Mouse (Mus musculus): ENCODE results near the gene Mcm5. TPM values are rescaled to one million over a fixed set of nuclear protein-coding genes. Genes with fewer than 3 reads are reported as not detected.

Mcm5 gene
- polyA plus RNA-seq, 1 experiment from 2014 or later = 249 TPM

DNA sequence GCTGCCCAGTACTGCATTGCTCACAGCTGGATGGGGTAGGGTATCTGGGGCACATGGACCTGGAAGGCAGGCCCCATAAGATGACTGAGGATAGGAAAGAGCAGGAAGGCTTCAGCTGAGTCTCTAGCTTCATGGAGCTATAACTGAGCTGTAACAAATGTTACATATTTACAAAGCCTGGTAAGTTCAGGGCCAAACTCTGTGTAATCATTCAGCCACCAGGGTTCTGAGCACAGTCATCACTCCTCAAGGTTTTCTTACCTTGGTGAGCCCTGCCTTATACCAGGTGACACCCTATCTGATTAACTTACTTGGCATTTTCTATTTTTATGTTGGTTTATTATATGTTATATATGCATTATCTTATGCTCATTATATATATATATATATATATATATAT is 22.2 kb upstream of the Mcm5 start:
- H3K4me2 ChIP-seq (ENCODE audit: low read depth, low read length, severe bottlenecking) = no peak overlapping the region
- DNase-seq (ENCODE audit: low spot score) = no peak
- no peaks in the 10 kb centered on the region for H3K27me3 ChIP-seq (ENCODE audit: control insufficient read depth, insufficient read depth, low read length)
- no peak overlapping the region for H3K4me3 ChIP-seq (ENCODE audit: low read depth, low read length)
- no peak overlapping the region for H3K27ac ChIP-seq (ENCODE audit: low read depth, low read length)
- no peaks in the 10 kb centered on the region for H3K36me3 ChIP-seq (ENCODE audit: control insufficient read depth, insufficient read depth, low read length)
- ATAC-seq (replicated peaks; ENCODE audit: low FRiP score) = no peak
- no peaks in the 10 kb centered on the region for H3K4me1 ChIP-seq (replicated peaks; ENCODE audit: control insufficient read depth, insufficient read depth, low read length)
- H3K9me3 ChIP-seq (ENCODE audit: control insufficient read depth, low read length) = no peaks in the 10 kb centered on the region
- no peak overlapping the region for H3K9ac ChIP-seq (ENCODE audit: low read length)

DNA sequence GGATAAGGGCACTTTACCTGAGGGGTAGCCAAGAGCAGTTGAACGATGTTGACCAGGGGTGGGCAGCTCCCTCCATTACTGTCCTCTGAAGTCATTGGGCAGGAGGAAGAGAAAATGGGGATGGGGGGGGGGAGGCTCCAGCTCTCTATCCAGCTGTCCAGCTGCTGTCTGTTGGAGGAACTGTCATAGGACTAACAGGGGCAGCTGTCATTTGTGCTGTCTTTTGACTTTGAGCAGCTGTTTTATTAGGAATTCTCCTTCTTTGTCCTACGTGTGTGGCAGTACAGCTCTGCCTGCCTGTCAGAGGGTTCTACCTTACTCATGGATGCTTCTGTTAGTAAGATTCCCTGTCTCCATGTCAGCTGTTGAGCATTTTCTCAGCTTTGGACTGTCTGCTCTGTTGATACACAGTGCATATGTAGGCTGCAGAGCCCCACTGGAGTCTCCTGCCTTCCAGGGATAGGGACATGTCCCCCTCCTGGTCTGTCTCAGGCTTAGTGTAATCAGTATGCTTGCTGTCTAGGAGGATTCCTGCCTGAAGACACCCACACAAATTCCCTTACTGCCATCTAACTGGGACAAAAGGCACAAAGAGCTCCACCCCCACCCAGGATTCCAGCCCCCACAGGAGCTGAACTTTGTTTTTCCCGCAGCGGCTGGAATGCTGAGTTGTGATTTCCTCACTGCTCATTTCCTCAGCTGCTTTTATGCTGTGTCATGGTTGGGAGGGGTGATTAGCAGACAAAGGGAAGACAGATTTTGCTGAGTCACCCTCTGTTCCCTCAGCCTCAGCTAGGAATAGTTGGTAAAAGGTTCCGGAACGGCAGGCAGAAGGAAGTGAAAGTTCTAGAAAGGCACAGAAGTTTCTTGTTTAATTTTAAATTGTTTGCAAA is 20.1 kb upstream of the Mcm5 start:
- H3K9me3 ChIP-seq (ENCODE audit: control insufficient read depth, low read length) = no peaks in the 10 kb centered on the region
- no peaks in the 10 kb centered on the region; the same call in 1 of the 2 replicates for H3K4me1 ChIP-seq (replicated peaks; ENCODE audit: control insufficient read depth, insufficient read depth, low read length)
- H3K4me2 ChIP-seq (ENCODE audit: low read depth, low read length, severe bottlenecking) = peak overlapping the region; percentile 21; the same call in 1 of the 2 replicates
- H3K9ac ChIP-seq (ENCODE audit: low read length) = no peak overlapping the region; the same call in 1 of the 2 replicates
- 33% methylated on average over 6 of the region's 6 CpGs for WGBS
- DNase-seq (ENCODE audit: low spot score) = peak; percentile 73
- 0 out of 2 replicates have a peak, but pooled peaks have one; percentile 25 for ATAC-seq (replicated peaks; ENCODE audit: low FRiP score)
- H3K27me3 ChIP-seq (ENCODE audit: control insufficient read depth, insufficient read depth, low read length) = no peaks in the 10 kb centered on the region
- H3K36me3 ChIP-seq (ENCODE audit: control insufficient read depth, insufficient read depth, low read length) = no peaks in the 10 kb centered on the region
- no peak overlapping the region for H3K4me3 ChIP-seq (ENCODE audit: low read depth, low read length)
- no peak overlapping the region for H3K27ac ChIP-seq (ENCODE audit: low read depth, low read length)

DNA sequence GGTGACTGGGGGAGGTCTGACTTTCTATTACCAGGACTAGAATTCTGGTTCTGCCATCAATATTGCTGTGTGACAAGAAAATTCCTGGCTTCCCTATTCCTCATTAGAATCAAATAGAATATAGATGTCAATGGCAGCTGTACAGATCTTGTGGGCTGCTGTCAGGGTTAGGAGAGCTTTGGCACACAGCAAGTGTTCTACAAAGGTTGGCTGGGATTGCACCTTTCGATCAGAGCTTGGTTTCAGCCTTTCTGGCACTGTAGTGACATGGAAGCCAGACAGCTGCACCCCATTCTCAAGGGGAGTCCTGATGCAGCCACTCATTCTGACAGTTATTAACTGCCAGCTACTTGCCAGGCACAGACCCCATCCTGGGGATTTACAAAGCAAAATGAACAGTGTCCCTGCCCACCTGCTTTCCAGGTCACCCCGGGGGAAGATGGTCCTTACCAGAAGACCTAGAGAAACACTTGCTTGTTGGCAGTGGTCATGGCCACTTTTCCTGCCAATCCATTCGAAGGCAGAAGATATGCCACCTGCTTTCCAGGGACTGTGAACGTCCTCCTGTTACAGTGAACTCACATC is 18.5 kb upstream of the Mcm5 start:
- no peak overlapping the region for H3K27ac ChIP-seq (ENCODE audit: low read depth, low read length)
- H3K9me3 ChIP-seq (ENCODE audit: control insufficient read depth, low read length) = no peaks in the 10 kb centered on the region

DNA sequence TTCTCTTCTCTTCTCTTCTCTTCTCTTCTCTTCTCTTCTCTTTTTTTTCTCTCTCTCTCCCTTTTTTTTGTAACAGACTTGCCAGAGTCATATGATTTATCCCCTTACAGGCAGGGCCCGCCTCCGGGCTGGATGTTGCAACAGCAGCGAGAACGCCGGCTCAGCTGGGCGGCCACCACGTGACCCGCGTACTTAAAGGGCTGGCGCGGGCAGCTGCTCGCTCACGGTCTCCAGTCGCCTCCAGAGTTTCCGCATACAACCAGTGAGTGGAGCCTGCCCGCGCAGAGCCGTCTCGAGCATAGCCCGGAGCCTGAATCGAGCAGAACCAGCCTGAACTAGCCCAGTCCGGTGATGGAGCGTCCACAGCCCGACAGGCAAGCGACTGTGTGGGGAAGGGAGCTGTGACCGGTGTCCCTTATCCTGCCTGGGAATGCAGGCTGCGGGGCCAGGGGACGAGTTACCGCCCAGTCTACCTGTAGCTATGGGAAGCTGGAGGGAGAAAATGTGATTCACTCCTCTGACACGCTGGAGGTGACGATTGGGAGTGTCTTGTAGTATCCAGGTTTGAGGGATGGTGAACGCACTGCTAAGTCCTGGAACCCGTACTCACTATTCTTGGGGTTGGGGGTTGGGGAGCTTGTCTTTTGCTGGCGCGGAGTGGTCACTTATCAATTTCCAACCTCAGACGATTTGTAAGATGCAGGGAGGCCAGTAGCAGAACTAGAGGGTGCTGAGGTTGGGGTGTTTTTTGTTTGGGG is 15.8 kb upstream of the Mcm5 start, which contains the start of gene Hmox1:
Gene Hmox1 (plus strand): TSS at position 223 of the 758 bp plus-strand sequence.
- ATAC-seq (replicated peaks; ENCODE audit: low FRiP score) (peak; percentile 95), DNase-seq (ENCODE audit: low spot score) (peak; percentile 94)
- Histone ChIP-seq H3K4me2 (ENCODE audit: low read depth, low read length, severe bottlenecking) (peak within 1 kb of the TSS; percentile 78), H3K4me1 (replicated peaks; ENCODE audit: control insufficient read depth, insufficient read depth, low read length) (peaks cover 1% of the 10 kb centered on the region; the same call in 1 of the 2 replicates), H3K27ac (ENCODE audit: low read depth, low read length) (no peak within 1 kb of the TSS), H3K4me3 (ENCODE audit: low read depth, low read length) (peak within 1 kb of the TSS; percentile 54), H3K9ac (ENCODE audit: low read length) (peak within 1 kb of the TSS; percentile 75), H3K9me3 (ENCODE audit: control insufficient read depth, low read length) (no peaks in the 10 kb centered on the region), H3K27me3 (ENCODE audit: control insufficient read depth, insufficient read depth, low read length) (no peaks in the 10 kb centered on the region), H3K36me3 (ENCODE audit: control insufficient read depth, insufficient read depth, low read length) (no peaks in the 10 kb centered on the region; the same call in 1 of the 2 replicates)
- under 1% methylated on average over 36 of the region's 36 CpGs for WGBS

More for the DNA sequence above, 18.5 kb upstream of the Mcm5 start:
- Histone ChIP-seq H3K4me2 (ENCODE audit: low read depth, low read length, severe bottlenecking) (no peak overlapping the region), H3K27me3 (ENCODE audit: control insufficient read depth, insufficient read depth, low read length) (no peaks in the 10 kb centered on the region), H3K4me1 (replicated peaks; ENCODE audit: control insufficient read depth, insufficient read depth, low read length) (peaks cover 1% of the 10 kb centered on the region; the same call in 1 of the 2 replicates), H3K4me3 (ENCODE audit: low read depth, low read length) (no peak overlapping the region), H3K9ac (ENCODE audit: low read length) (no peak overlapping the region), H3K36me3 (ENCODE audit: control insufficient read depth, insufficient read depth, low read length) (no peaks in the 10 kb centered on the region)
- WGBS = 86% methylated on average over 4 of the region's 4 CpGs
- ATAC-seq (replicated peaks; ENCODE audit: low FRiP score) = no peak
- no peak for DNase-seq (ENCODE audit: low spot score)

DNA sequence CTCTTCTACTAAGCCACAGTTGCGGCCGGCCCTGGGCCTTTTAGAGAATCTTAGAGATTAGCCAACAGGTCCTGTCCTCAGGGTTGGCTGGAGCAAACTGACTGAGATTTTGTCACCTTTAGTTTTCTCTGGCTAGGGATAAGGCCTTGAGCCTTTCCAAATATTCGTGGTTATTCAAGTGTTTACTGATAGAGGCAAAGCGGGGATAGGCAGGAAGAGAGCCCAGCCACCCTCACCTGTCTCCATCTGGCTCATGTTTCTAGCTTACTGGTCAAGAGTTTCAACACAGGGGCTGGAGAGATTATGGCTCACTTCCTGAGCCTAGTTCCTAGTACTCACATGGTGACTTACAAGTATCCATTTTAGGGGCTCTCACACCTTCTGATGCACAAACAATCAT is 6.4 kb upstream of the Mcm5 start:
- no peak for DNase-seq (ENCODE audit: low spot score)
- Histone ChIP-seq H3K9ac (ENCODE audit: low read length) (no peak overlapping the region), H3K9me3 (ENCODE audit: control insufficient read depth, low read length) (no peaks in the 10 kb centered on the region), H3K4me3 (ENCODE audit: low read depth, low read length) (no peak overlapping the region), H3K27ac (ENCODE audit: low read depth, low read length) (no peak overlapping the region), H3K27me3 (ENCODE audit: control insufficient read depth, insufficient read depth, low read length) (no peaks in the 10 kb centered on the region), H3K36me3 (ENCODE audit: control insufficient read depth, insufficient read depth, low read length) (no peaks in the 10 kb centered on the region), H3K4me1 (replicated peaks; ENCODE audit: control insufficient read depth, insufficient read depth, low read length) (no peaks in the 10 kb centered on the region), H3K4me2 (ENCODE audit: low read depth, low read length, severe bottlenecking) (no peak overlapping the region)
- 90% methylated on average over 4 of the region's 4 CpGs for WGBS
- ATAC-seq (replicated peaks; ENCODE audit: low FRiP score) = no peak

DNA sequence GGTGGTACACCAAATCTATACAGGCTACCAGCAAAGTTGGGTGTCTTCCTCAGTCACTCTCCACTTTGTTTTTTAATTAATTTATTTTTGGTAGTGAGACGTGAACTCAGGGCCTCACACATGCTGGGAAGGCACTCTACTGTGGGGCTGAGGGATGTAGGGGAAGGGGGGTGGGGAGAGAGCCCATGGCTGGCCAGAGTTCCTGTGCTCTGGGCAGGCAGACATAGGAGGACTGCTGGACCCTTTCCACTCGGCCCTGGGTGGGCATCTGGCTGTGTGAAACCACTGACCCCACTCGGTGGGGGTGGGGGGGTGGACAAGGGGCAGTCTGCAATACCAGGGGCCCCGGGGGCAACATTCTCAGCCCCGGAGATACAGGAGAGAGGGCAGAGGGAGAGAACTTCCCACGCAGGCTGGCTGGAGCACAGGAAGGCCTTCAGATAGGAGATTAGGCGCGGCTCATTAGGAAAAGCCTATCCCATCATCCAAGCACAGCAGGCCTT is 5.9 kb upstream of the Mcm5 start:
- H3K4me2 ChIP-seq (ENCODE audit: low read depth, low read length, severe bottlenecking) = no peak overlapping the region
- ATAC-seq (replicated peaks; ENCODE audit: low FRiP score) = no peak
- no peaks in the 10 kb centered on the region for H3K27me3 ChIP-seq (ENCODE audit: control insufficient read depth, insufficient read depth, low read length)
- no peak overlapping the region for H3K4me3 ChIP-seq (ENCODE audit: low read depth, low read length)
- 55% methylated on average over 8 of the region's 8 CpGs for WGBS
- DNase-seq (ENCODE audit: low spot score) = no peak
- H3K36me3 ChIP-seq (ENCODE audit: control insufficient read depth, insufficient read depth, low read length) = no peaks in the 10 kb centered on the region
- no peaks in the 10 kb centered on the region; the same call in 1 of the 2 replicates for H3K4me1 ChIP-seq (replicated peaks; ENCODE audit: control insufficient read depth, insufficient read depth, low read length)
- H3K9ac ChIP-seq (ENCODE audit: low read length) = no peak overlapping the region
- H3K9me3 ChIP-seq (ENCODE audit: control insufficient read depth, low read length) = no peaks in the 10 kb centered on the region
- no peak overlapping the region for H3K27ac ChIP-seq (ENCODE audit: low read depth, low read length)

DNA sequence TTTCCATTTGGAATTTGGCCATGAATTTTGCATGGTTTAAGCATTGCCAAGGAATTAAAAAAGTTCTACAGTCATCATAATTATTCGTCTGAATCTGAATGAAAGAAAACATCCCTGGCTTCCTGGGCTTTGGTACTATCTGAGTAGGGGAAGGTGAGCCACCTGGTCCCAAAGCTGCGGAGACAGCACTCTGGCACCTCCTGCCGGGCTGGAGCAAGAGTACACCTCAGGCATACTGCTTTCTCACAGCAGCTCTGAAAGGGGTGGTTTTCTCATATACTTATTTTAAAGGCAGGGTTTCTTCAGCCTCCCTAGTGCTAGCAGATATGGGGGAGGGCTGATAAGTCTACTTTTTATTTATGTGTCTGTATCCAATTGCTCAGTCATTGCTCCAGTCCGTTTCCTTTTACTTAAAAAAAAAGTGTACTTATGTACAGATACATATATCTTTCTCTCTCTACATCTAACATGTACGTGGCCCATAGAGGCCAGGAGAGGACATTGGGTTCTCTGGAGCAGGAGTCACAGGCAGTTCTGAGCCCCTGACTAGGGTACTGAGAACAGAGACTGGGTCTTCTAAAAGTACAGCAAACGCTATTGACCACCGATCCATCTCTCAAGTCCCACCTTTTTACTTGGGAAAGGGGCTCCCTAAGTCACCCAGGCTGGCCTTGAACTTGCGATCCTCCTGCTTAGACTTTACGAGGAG is 688 bp upstream of the Mcm5 start:
- H3K27me3 ChIP-seq (ENCODE audit: control insufficient read depth, insufficient read depth, low read length) = no peaks in the 10 kb centered on the region
- peak overlapping the region; percentile 78 for H3K27ac ChIP-seq (ENCODE audit: low read depth, low read length)
- H3K4me2 ChIP-seq (ENCODE audit: low read depth, low read length, severe bottlenecking) = peak overlapping the region; percentile 94
- under 1% methylated on average over 9 of the region's 9 CpGs for WGBS
- peak overlapping the region; percentile 78 for H3K4me3 ChIP-seq (ENCODE audit: low read depth, low read length)
- peak overlapping the region; percentile 89 for H3K9ac ChIP-seq (ENCODE audit: low read length)
- peaks cover 14% of the 10 kb centered on the region; the same call in 1 of the 2 replicates for H3K36me3 ChIP-seq (ENCODE audit: control insufficient read depth, insufficient read depth, low read length)
- ATAC-seq (replicated peaks; ENCODE audit: low FRiP score) (peak; percentile 81), DNase-seq (ENCODE audit: low spot score) (peak; percentile 87)
- peaks cover 4% of the 10 kb centered on the region; the same call in 1 of the 2 replicates for H3K4me1 ChIP-seq (replicated peaks; ENCODE audit: control insufficient read depth, insufficient read depth, low read length)
- H3K9me3 ChIP-seq (ENCODE audit: control insufficient read depth, low read length) = no peaks in the 10 kb centered on the region
